Mouse (Mus musculus) testis, adult 2 months (tissue): ENCODE data around the gene Trabd.

Experiments
- CTCF ChIP-seq: fragments of 200-500 bp; IDR thresholded peaks from 2 replicates; pipeline ENCODE4 v1.5.1; 2012; ENCODE audit warnings: low read depth, mild to moderate bottlenecking, inconsistent platforms, low read length, moderate library complexity; ENCODE audit not compliant: control insufficient read depth, insufficient read depth, insufficient replicate concordance
- POLR2A ChIP-seq: fragments of 200-500 bp; IDR thresholded peaks from 2 replicates; pipeline ENCODE4 v1.6.1; 2012; ENCODE audit warnings: low read depth, mild to moderate bottlenecking, inconsistent platforms, low read length, moderate library complexity; ENCODE audit not compliant: control insufficient read depth

GRCm38 (mm10) chr15:89058736-89059135 is 16.2 kb upstream of the Trabd start:
- TF ChIP-seq CTCF: no peak
- no peak for TF ChIP-seq POLR2A
